Mouse (Mus musculus): Measurements from ENCODE around the gene Elobl. TPM values are rescaled to one million over a fixed set of nuclear protein-coding genes. Genes with fewer than 3 reads are reported as not detected.

Gene Elobl
- polyA plus RNA-seq, 1 experiment from 2014 or later: not detected

- H3K36me3 ChIP-seq (ENCODE audit: control insufficient read depth, insufficient read depth): peaks cover 33% of the 10 kb centered on the region
- WGBS: 60% methylated on average over 4 of the region's 4 CpGs
- H3K27me3 ChIP-seq (replicated peaks; ENCODE audit: control insufficient read depth, insufficient read depth, low read length): no peaks in the 10 kb centered on the region
- H3K4me2 ChIP-seq (replicated peaks; ENCODE audit: low read depth): peak overlapping the region; percentile 79
- H3K27ac ChIP-seq (ENCODE audit: low read depth, low read length): no peak overlapping the region
- peaks cover 2% of the 10 kb centered on the region for H3K4me1 ChIP-seq (replicated peaks; ENCODE audit: control insufficient read depth, insufficient read depth, low read length)
- no peaks in the 10 kb centered on the region for H3K9me3 ChIP-seq (ENCODE audit: control insufficient read depth)
- TF ChIP-seq CTCF (IDR thresholded peaks at IDR 0.05; ENCODE audit: low read depth): no peak
- H3K9ac ChIP-seq (ENCODE audit: low read depth, low read length): no peak overlapping the region
- no peak for ATAC-seq
- no peak overlapping the region for H3K4me3 ChIP-seq (ENCODE audit: low read depth, low read length)
These were observed 37.0 kb upstream of the Elobl start for GRCm38 (mm10) chr11:89003726-89004125.

- H3K9me3 ChIP-seq (ENCODE audit: control insufficient read depth): no peaks in the 10 kb centered on the region
- H3K9ac ChIP-seq (ENCODE audit: low read depth, low read length): peak overlapping the region; percentile 37; the same call in 1 of the 2 replicates
- WGBS: 28% methylated on average over 6 of the region's 6 CpGs
- H3K4me3 ChIP-seq (ENCODE audit: low read depth, low read length): peak overlapping the region; percentile 31
- peaks cover 2% of the 10 kb centered on the region for H3K4me1 ChIP-seq (replicated peaks; ENCODE audit: control insufficient read depth, insufficient read depth, low read length)
- H3K27ac ChIP-seq (ENCODE audit: low read depth, low read length): peak overlapping the region; percentile 64; the same call in 1 of the 2 replicates
- no peak for TF ChIP-seq CTCF (IDR thresholded peaks at IDR 0.05; ENCODE audit: low read depth)
- H3K36me3 ChIP-seq (ENCODE audit: control insufficient read depth, insufficient read depth): peaks cover 27% of the 10 kb centered on the region
- peak overlapping the region; percentile 79 for H3K4me2 ChIP-seq (replicated peaks; ENCODE audit: low read depth)
- ATAC-seq: no peak
- H3K27me3 ChIP-seq (replicated peaks; ENCODE audit: control insufficient read depth, insufficient read depth, low read length): no peaks in the 10 kb centered on the region
These were observed 36.3 kb upstream of the Elobl start for GRCm38 (mm10) chr11:89003078-89003477.

DNA sequence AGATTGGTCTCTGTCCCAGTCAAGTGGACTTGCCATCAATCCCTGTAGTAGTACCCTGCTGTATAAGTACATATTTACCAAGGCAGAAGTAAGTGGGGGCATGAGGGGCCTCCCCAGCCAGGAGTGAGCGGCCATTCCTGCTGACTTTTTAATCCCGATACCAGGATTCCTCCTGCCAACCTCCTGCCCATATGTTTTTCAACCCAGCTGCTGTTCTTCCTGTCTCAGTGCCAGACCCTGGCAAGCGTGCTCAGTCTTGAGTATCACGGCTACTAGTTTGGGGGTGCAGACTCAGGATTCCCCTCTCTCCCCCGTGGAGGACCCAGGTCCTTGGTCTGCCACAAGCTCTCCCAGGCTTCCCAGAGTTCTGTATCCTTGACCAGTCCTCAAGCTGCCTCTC is 35.9 kb upstream of the Elobl start:
- ATAC-seq: no peak
- no peak for TF ChIP-seq CTCF (IDR thresholded peaks at IDR 0.05; ENCODE audit: low read depth)
- Histone ChIP-seq H3K27ac (ENCODE audit: low read depth, low read length) (peak overlapping the region; percentile 64; the same call in 1 of the 2 replicates), H3K36me3 (ENCODE audit: control insufficient read depth, insufficient read depth) (peaks cover 26% of the 10 kb centered on the region), H3K27me3 (replicated peaks; ENCODE audit: control insufficient read depth, insufficient read depth, low read length) (no peaks in the 10 kb centered on the region), H3K4me2 (replicated peaks; ENCODE audit: low read depth) (peak overlapping the region; percentile 79), H3K9me3 (ENCODE audit: control insufficient read depth) (no peaks in the 10 kb centered on the region), H3K9ac (ENCODE audit: low read depth, low read length) (peak overlapping the region; percentile 37; the same call in 1 of the 2 replicates), H3K4me3 (ENCODE audit: low read depth, low read length) (peak overlapping the region; percentile 31), H3K4me1 (replicated peaks; ENCODE audit: control insufficient read depth, insufficient read depth, low read length) (peaks cover 2% of the 10 kb centered on the region)
- WGBS: 55% methylated on average over 5 of the region's 5 CpGs

DNA sequence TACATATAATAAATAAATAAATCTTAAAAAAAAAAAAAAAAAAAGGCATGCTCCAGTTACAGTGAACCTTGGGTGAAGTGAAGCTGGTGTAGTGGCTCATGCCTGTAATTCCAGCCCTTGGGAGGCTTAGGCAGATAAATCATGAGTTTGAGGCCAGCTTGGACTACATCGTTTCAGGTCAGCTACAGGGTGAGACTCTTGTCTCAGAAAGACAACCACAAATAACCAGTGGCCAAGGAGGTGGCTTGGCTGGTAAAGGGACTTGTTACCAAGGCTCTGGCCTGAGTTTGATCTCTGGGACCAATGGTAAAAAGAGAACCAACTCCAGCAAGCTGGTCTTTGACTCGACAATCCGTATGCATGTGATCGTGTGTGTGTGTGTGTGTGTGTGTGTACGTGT is 35.3 kb upstream of the Elobl start:
- Histone ChIP-seq H3K27ac (ENCODE audit: low read depth, low read length) (peak overlapping the region; percentile 64; the same call in 1 of the 2 replicates), H3K4me2 (replicated peaks; ENCODE audit: low read depth) (peak overlapping the region; percentile 79), H3K27me3 (replicated peaks; ENCODE audit: control insufficient read depth, insufficient read depth, low read length) (no peaks in the 10 kb centered on the region), H3K4me3 (ENCODE audit: low read depth, low read length) (peak overlapping the region; percentile 31), H3K9ac (ENCODE audit: low read depth, low read length) (peak overlapping the region; percentile 37; the same call in 1 of the 2 replicates), H3K4me1 (replicated peaks; ENCODE audit: control insufficient read depth, insufficient read depth, low read length) (peaks cover 2% of the 10 kb centered on the region), H3K9me3 (ENCODE audit: control insufficient read depth) (no peaks in the 10 kb centered on the region), H3K36me3 (ENCODE audit: control insufficient read depth, insufficient read depth) (peaks cover 26% of the 10 kb centered on the region)
- no peak for ATAC-seq
- 56% methylated on average over 5 of the region's 5 CpGs for WGBS
- no peak for TF ChIP-seq CTCF (IDR thresholded peaks at IDR 0.05; ENCODE audit: low read depth)

GRCm38 (mm10) chr11:89001569-89001968 is 34.8 kb upstream of the Elobl start:
- TF ChIP-seq CTCF (IDR thresholded peaks at IDR 0.05; ENCODE audit: low read depth): no peak
- Histone ChIP-seq H3K27ac (ENCODE audit: low read depth, low read length) (no peak overlapping the region), H3K4me2 (replicated peaks; ENCODE audit: low read depth) (peak overlapping the region; percentile 79), H3K36me3 (ENCODE audit: control insufficient read depth, insufficient read depth) (peaks cover 25% of the 10 kb centered on the region), H3K4me3 (ENCODE audit: low read depth, low read length) (peak overlapping the region; percentile 85), H3K9me3 (ENCODE audit: control insufficient read depth) (no peaks in the 10 kb centered on the region), H3K27me3 (replicated peaks; ENCODE audit: control insufficient read depth, insufficient read depth, low read length) (no peaks in the 10 kb centered on the region), H3K9ac (ENCODE audit: low read depth, low read length) (0 out of 2 replicates have a peak overlapping the region, but pooled peaks have one; percentile 85), H3K4me1 (replicated peaks; ENCODE audit: control insufficient read depth, insufficient read depth, low read length) (peaks cover 2% of the 10 kb centered on the region)
- 88% methylated on average over 7 of the region's 7 CpGs for WGBS
- ATAC-seq: no peak

- Histone ChIP-seq H3K36me3 (ENCODE audit: control insufficient read depth, insufficient read depth) (peaks cover 14% of the 10 kb centered on the region), H3K4me2 (replicated peaks; ENCODE audit: low read depth) (peak overlapping the region; percentile 79), H3K4me1 (replicated peaks; ENCODE audit: control insufficient read depth, insufficient read depth, low read length) (peaks cover 2% of the 10 kb centered on the region), H3K9ac (ENCODE audit: low read depth, low read length) (peak overlapping the region; percentile 85), H3K4me3 (ENCODE audit: low read depth, low read length) (peak overlapping the region; percentile 85), H3K27me3 (replicated peaks; ENCODE audit: control insufficient read depth, insufficient read depth, low read length) (no peaks in the 10 kb centered on the region), H3K27ac (ENCODE audit: low read depth, low read length) (peak overlapping the region; percentile 92; the same call in 1 of the 2 replicates), H3K9me3 (ENCODE audit: control insufficient read depth) (no peaks in the 10 kb centered on the region)
- no peak for ATAC-seq
- TF ChIP-seq CTCF (IDR thresholded peaks at IDR 0.05; ENCODE audit: low read depth): no peak
These were observed 33.7 kb upstream of the Elobl start for GRCm38 (mm10) chr11:89000527-89000819.

All from intestine, postnatal 0 days (tissue).